In the genomic region with DNA sequence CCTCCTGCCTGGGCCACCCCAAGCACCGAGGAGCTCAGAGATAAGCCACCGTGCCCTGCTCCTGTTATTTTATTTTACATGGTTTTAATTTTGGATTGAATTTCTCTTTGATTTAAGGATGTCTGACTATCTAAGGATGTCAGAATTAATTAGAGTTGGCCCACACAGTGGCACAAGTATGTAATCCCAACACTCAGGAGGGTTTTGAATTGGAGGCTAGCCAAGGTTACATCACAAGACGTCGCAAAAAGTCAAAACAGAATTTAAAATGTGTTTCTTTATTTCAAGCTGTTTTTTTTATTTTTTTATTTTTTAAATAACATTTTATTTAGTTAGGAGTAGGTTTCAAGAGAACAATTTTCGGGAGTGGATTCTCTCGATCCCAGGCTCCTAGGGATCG, we compare ENCODE assay signal across 23 mouse cellular contexts. TPM values are rescaled to one million over a fixed set of nuclear protein-coding genes. Genes with fewer than 3 reads are reported as not detected.
DNase-seq lines count a peak whose midpoint lies in the region; ATAC-seq and TF ChIP-seq lines count a peak whose summit lies in the region.
"Had no signal": no experiment of that assay in that cellular context is flagged by ENCODE, and none has a peak within 500 bp of the region (broad histone marks: within the 10 kb centered on the region; RNA-seq: fewer than 3 reads in every experiment).

No protein-coding gene starts in this region.

- TF ChIP-seq POLR2A in brain, embryonic 14.5 days (IDR thresholded peaks at IDR 0.05; ENCODE audit: borderline replicate concordance, extremely low read depth, insufficient read depth, insufficient read length, poor library complexity, severe bottlenecking) = no peak

- H3K27ac ChIP-seq in embryonic facial prominence, embryonic 13.5 days = no peak overlapping the region
- no peak overlapping the region for H3K27ac ChIP-seq in embryonic facial prominence, embryonic 10.5 days (replicated peaks)
- H3K27ac ChIP-seq in forebrain, embryonic 15.5 days (replicated peaks) = no peak overlapping the region
- H3K27ac ChIP-seq in forebrain, embryonic 10.5 days = no peak overlapping the region
- H3K27ac ChIP-seq in hindbrain, postnatal 0 days = no peak overlapping the region
- H3K27ac ChIP-seq in hindbrain, embryonic 13.5 days = no peak overlapping the region
- H3K27ac ChIP-seq: forebrain, embryonic 12.5 days had no signal

- H3K4me1 ChIP-seq in embryonic facial prominence, embryonic 13.5 days = peaks cover 7% of the 10 kb centered on the region; the same call in 1 of the 2 replicates
- H3K4me1 ChIP-seq in embryonic facial prominence, embryonic 10.5 days = peaks cover 16% of the 10 kb centered on the region
- peaks cover 18% of the 10 kb centered on the region for H3K4me1 ChIP-seq in forebrain, embryonic 15.5 days
- H3K4me1 ChIP-seq in forebrain, embryonic 10.5 days = peaks cover 17% of the 10 kb centered on the region
- peaks cover 3% of the 10 kb centered on the region; the same call in 1 of the 2 replicates for H3K4me1 ChIP-seq in hindbrain, postnatal 0 days (ENCODE audit: insufficient read depth, low read length)
- H3K4me1 ChIP-seq in hindbrain, embryonic 13.5 days (replicated peaks) = peaks cover 9% of the 10 kb centered on the region

- 0 out of 2 replicates have a peak overlapping the region, but pooled peaks have one; percentile 46 for H3K9ac ChIP-seq in embryonic facial prominence, embryonic 13.5 days
- H3K9ac ChIP-seq in forebrain, embryonic 15.5 days (replicated peaks) = no peak overlapping the region
- no peak overlapping the region for H3K9ac ChIP-seq in hindbrain, postnatal 0 days (replicated peaks; ENCODE audit: low read length)
- H3K9ac ChIP-seq in hindbrain, embryonic 13.5 days = no peak overlapping the region

- WGBS in embryonic facial prominence, embryonic 13.5 days = 49% methylated on average over 7 of the region's 7 CpGs
- WGBS in embryonic facial prominence, embryonic 10.5 days = 76% methylated on average over 7 of the region's 7 CpGs
- 42% methylated on average over 7 of the region's 7 CpGs for WGBS in forebrain, embryonic 15.5 days
- WGBS in forebrain, embryonic 10.5 days = 79% methylated on average over 7 of the region's 7 CpGs
- 53% methylated on average over 7 of the region's 7 CpGs for WGBS in hindbrain, postnatal 0 days
- WGBS in hindbrain, embryonic 13.5 days = 72% methylated on average over 7 of the region's 7 CpGs

- no peaks in the 10 kb centered on the region for H3K36me3 ChIP-seq in embryonic facial prominence, embryonic 13.5 days
- no peaks in the 10 kb centered on the region for H3K36me3 ChIP-seq in embryonic facial prominence, embryonic 10.5 days (replicated peaks)
- no peaks in the 10 kb centered on the region for H3K36me3 ChIP-seq in forebrain, embryonic 15.5 days
- H3K36me3 ChIP-seq in forebrain, embryonic 10.5 days (replicated peaks) = no peaks in the 10 kb centered on the region
- H3K36me3 ChIP-seq in hindbrain, postnatal 0 days (ENCODE audit: insufficient read depth, low read length) = no peaks in the 10 kb centered on the region
- no peaks in the 10 kb centered on the region for H3K36me3 ChIP-seq in hindbrain, embryonic 13.5 days
- H3K36me3 ChIP-seq: forebrain, embryonic 12.5 days; G1E had no signal

- H3K27me3 ChIP-seq in embryonic facial prominence, embryonic 13.5 days = no peaks in the 10 kb centered on the region; the same call in 1 of the 2 replicates
- peaks cover 9% of the 10 kb centered on the region; the same call in 1 of the 2 replicates for H3K27me3 ChIP-seq in embryonic facial prominence, embryonic 10.5 days (replicated peaks; ENCODE audit: low read depth, poor library complexity, severe bottlenecking)
- H3K27me3 ChIP-seq in forebrain, embryonic 15.5 days = no peaks in the 10 kb centered on the region
- peaks cover 8% of the 10 kb centered on the region; the same call in 1 of the 2 replicates for H3K27me3 ChIP-seq in forebrain, embryonic 10.5 days (ENCODE audit: poor library complexity, severe bottlenecking)
- no peaks in the 10 kb centered on the region for H3K27me3 ChIP-seq in hindbrain, postnatal 0 days (ENCODE audit: insufficient read depth, low read length)
- no peaks in the 10 kb centered on the region for H3K27me3 ChIP-seq in hindbrain, embryonic 13.5 days
- H3K27me3 ChIP-seq: CH12.LX; forebrain, embryonic 12.5 days; Patski had no signal

- no peak overlapping the region for H3K4me3 ChIP-seq in embryonic facial prominence, embryonic 13.5 days
- no peak overlapping the region for H3K4me3 ChIP-seq in embryonic facial prominence, embryonic 10.5 days
- no peak overlapping the region for H3K4me3 ChIP-seq in forebrain, embryonic 15.5 days
- H3K4me3 ChIP-seq in forebrain, embryonic 10.5 days = no peak overlapping the region
- no peak overlapping the region for H3K4me3 ChIP-seq in hindbrain, postnatal 0 days (ENCODE audit: low read length)
- H3K4me3 ChIP-seq in hindbrain, embryonic 13.5 days = no peak overlapping the region

- DNase-seq in embryonic facial prominence, embryonic 10.5 days (ENCODE audit: low spot score) = no peak
- DNase-seq in forebrain, embryonic 10.5 days (ENCODE audit: extremely low spot score, low spot score) = no peak
- DNase-seq in hindbrain, postnatal 0 days (ENCODE audit: low spot score) = peak; percentile 47
- peak; percentile 69 for DNase-seq in brain, embryonic 14.5 days (ENCODE audit: low read depth)
- DNase-seq: adrenal gland, adult 8-10 months; adrenal gland, postnatal 14 days; adrenal gland, postnatal 36 days; B cell, adult 2 months; cerebellum, adult 11 months; cerebellum, adult 18-20 months; cerebellum, adult 8-10 months; cerebellum, adult 9-11 months; cerebellum, postnatal 14 days; forebrain, postnatal 0 days had no signal

- no peak for ATAC-seq in embryonic facial prominence, embryonic 13.5 days (ENCODE audit: insufficient number of reproducible peaks, insufficient read depth, low FRiP score, low TSS enrichment, low read depth)
- ATAC-seq in forebrain, embryonic 15.5 days (replicated peaks) = no peak
- ATAC-seq in hindbrain, postnatal 0 days = no peak
- ATAC-seq in hindbrain, embryonic 13.5 days (ENCODE audit: low FRiP score) = no peak
- ATAC-seq: activated CD4-positive, CD25-positive, alpha-beta regulatory T cell, adult 4 months; CD4-positive, CD25-positive, alpha-beta regulatory T cell, adult 4 months; Patski had no signal

- no peak for TF ChIP-seq CTCF in hindbrain, postnatal 0 days (IDR thresholded peaks at IDR 0.05; ENCODE audit: low read depth)
- TF ChIP-seq CTCF in brain, embryonic 14.5 days (IDR thresholded peaks at IDR 0.05; ENCODE audit: borderline replicate concordance, extremely low read depth, insufficient read depth, insufficient read length) = no peak

- no peak overlapping the region for H3K4me2 ChIP-seq in embryonic facial prominence, embryonic 13.5 days
- 0 out of 2 replicates have a peak overlapping the region, but pooled peaks have one; percentile 53 for H3K4me2 ChIP-seq in forebrain, embryonic 15.5 days (replicated peaks)
- no peak overlapping the region for H3K4me2 ChIP-seq in hindbrain, postnatal 0 days (ENCODE audit: low read depth, low read length)
- no peak overlapping the region for H3K4me2 ChIP-seq in hindbrain, embryonic 13.5 days

- no peaks in the 10 kb centered on the region for H3K9me3 ChIP-seq in embryonic facial prominence, embryonic 13.5 days
- H3K9me3 ChIP-seq in embryonic facial prominence, embryonic 10.5 days = no peaks in the 10 kb centered on the region
- H3K9me3 ChIP-seq in forebrain, embryonic 15.5 days = no peaks in the 10 kb centered on the region
- H3K9me3 ChIP-seq in forebrain, embryonic 10.5 days = no peaks in the 10 kb centered on the region
- no peaks in the 10 kb centered on the region for H3K9me3 ChIP-seq in hindbrain, postnatal 0 days (ENCODE audit: low read length)
- no peaks in the 10 kb centered on the region for H3K9me3 ChIP-seq in hindbrain, embryonic 13.5 days
- H3K9me3 ChIP-seq: forebrain, embryonic 12.5 days; G1E had no signal

RNA-seq across cellular contexts. Expression of gene Fam81a, which starts 31.5 kb away (rescaled TPM):
- 8.5 and 12.1 TPM in 2 replicates for polyA plus RNA-seq in embryonic facial prominence, embryonic 13.5 days (2015; fragmentation: Nextera tagmentation; extraction: Ambion mirVana)
- 1.9 and 2.6 TPM in 2 replicates for polyA plus RNA-seq in embryonic facial prominence, embryonic 10.5 days (2016; fragmentation: Nextera tagmentation; extraction: Ambion mirVana)
- 10.5 TPM in 2 replicates for polyA plus RNA-seq in forebrain, embryonic 15.5 days (2015; fragmentation: Nextera tagmentation; extraction: Ambion mirVana)
- 3.5 and 3.8 TPM in 2 replicates for polyA plus RNA-seq in forebrain, embryonic 10.5 days (2016; fragmentation: Nextera tagmentation; extraction: Ambion mirVana)
- 9.9 and 14.4 TPM in 2 replicates for total RNA-seq in hindbrain, postnatal 0 days (2014; rRNA removed)
- 16.3 and 17.7 TPM in 2 replicates for polyA plus RNA-seq in hindbrain, postnatal 0 days (2015; fragmentation: Nextera tagmentation; extraction: Ambion mirVana)
- polyA plus RNA-seq in hindbrain, embryonic 13.5 days (2015; fragmentation: Nextera tagmentation; extraction: Ambion mirVana) = 7.9 and 10.0 TPM in 2 replicates
- 3.1 and 5.0 TPM in 2 replicates for polyA plus RNA-seq in brain, embryonic 14.5 days (2012; rRNA removed)
- total RNA-seq: G1E had no signal
- polyA plus RNA-seq: G1E had no signal

Comparison
In these comparisons a context has a peak if more than half of its experiments do, and no peak if none do; other contexts are left out.
1. DNase-seq: peak in hindbrain, postnatal 0 days (single experiment) and brain, embryonic 14.5 days (single experiment); none in embryonic facial prominence, embryonic 10.5 days (single experiment) and forebrain, embryonic 10.5 days (single experiment).